23 mouse cellular contexts compared by ENCODE assay signal in the genomic region with DNA sequence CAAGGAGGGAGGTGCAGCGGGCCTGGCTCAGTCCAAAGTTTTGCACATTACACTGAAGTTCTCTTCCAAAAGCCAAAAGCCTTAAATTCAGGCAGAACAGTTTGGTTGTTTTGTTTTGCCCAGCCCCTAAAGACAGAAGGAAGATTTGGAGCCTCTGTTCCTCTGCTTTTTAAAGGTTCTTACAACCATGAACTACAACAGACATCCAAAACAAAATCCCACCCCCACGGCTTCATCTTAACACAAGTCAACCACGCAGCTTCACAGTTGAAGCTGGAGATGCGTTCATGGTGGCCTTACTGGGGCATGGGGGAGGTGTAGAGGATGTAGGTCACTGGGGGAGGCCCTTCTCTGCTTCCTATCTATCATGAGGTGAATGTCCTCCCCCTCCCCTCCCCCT. TPM values are rescaled to one million over a fixed set of nuclear protein-coding genes. Genes with fewer than 3 reads are reported as not detected.
"Had no signal": no experiment of that assay in that cellular context is flagged by ENCODE, and none has a peak within 500 bp of the region (broad histone marks: within the 10 kb centered on the region; RNA-seq: fewer than 3 reads in every experiment).

No protein-coding gene starts in this region.

- H3K27ac ChIP-seq: limb, embryonic 10.5 days; limb, embryonic 13.5 days; liver, embryonic 12.5 days; liver, embryonic 15.5 days; lung, embryonic 15.5 days; midbrain, embryonic 10.5 days; midbrain, embryonic 13.5 days; neural tube, embryonic 13.5 days; stomach, embryonic 15.5 days had no signal

- DNase-seq: kidney, adult 18-20 months; kidney, adult 9 months; kidney, postnatal 14 days; liver; lung, adult 18-20 months; lung, postnatal 10 days; lung, postnatal 36 days; right cerebral cortex, postnatal 14 days; spleen, adult 18-20 months; thymus, postnatal 25 days had no signal

- H3K4me3 ChIP-seq: limb, embryonic 10.5 days; limb, embryonic 13.5 days; liver, embryonic 12.5 days; liver, embryonic 15.5 days; lung, embryonic 15.5 days; megakaryocyte, embryonic 14.5 days; midbrain, embryonic 10.5 days; midbrain, embryonic 13.5 days; myocyte; neural tube, embryonic 13.5 days; stomach, embryonic 15.5 days had no signal

- H3K27me3 ChIP-seq: limb, embryonic 13.5 days; liver, embryonic 12.5 days; liver, embryonic 15.5 days; lung, embryonic 15.5 days; midbrain, embryonic 13.5 days; neural tube, embryonic 13.5 days; stomach, embryonic 15.5 days had no signal

- H3K4me1 ChIP-seq: limb, embryonic 10.5 days; limb, embryonic 13.5 days; liver, embryonic 12.5 days; liver, embryonic 15.5 days; lung, embryonic 15.5 days; midbrain, embryonic 10.5 days; midbrain, embryonic 13.5 days; stomach, embryonic 15.5 days had no signal

RNA-seq across cellular contexts. Expression of gene Osbp2, which starts 11.8 kb away (rescaled TPM):
- total RNA-seq: monocyte, adult 5-6 weeks; neutrophil, adult 5-6 weeks had no signal

RNA-seq across cellular contexts. Expression of gene 4921536K21Rik, which starts 43.0 kb away (rescaled TPM):
- total RNA-seq: monocyte, adult 5-6 weeks had no signal
- polyA plus RNA-seq: liver, embryonic 12.5 days; liver, embryonic 15.5 days had no signal
